Mouse (Mus musculus) liver (tissue): ENCODE results near the gene Dazap1.

ENCODE experiments used
- DNase-seq: peaks from one replicate; pipeline ENCODE4 v3.0.0-alpha.2; 2020; ENCODE audit warnings: mixed read lengths

Dazap1 gene

GRCm38 (mm10) chr10:80273847-80274246, 12.6 kb downstream of the Dazap1 start:
- no peak for DNase-seq

- DNase-seq = no peak
These were observed 15.0 kb downstream of the Dazap1 start for GRCm38 (mm10) chr10:80276238-80276637.

DNA sequence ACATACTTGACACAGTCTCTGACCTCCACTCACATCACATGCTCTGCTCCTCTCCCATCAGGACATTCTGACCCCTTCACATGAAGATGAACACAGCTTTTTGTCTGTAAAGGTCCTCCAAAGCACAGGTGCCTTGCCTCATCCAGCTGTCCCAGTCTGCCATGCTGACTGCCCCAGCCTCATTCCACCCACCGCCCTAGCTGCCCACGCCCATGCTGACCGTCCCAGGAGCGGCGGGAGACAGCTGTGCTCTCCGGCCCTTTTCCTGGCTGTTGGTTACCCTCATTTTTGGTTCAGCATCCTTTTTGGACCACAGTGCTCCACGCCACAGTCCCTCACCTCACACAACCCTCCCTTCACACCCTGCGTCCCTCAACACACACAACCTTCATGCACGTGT, 17.1 kb downstream of the Dazap1 start:
- DNase-seq = no peak

GRCm38 (mm10) chr10:80279273-80279672, 18.0 kb downstream of the Dazap1 start:
- DNase-seq = no peak

DNA sequence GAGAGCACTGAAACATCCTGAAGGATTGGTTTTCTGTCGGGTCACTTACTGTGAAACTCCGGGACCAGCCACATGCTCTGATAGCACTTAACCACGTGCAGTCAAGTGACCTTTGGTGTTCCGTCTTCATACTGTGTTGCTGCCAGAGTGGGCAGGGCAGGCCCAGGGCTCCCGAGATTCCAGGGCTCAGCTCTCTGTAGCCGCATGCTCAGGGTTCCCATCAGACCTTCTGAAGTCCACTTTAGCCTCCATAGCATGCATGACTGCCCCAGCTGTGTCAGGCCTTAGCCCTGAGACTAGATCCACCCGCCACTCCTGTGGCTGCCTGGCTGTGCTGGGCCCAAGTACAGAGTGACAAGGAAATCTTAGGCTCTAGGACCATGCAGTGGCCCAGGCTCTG, 20.0 kb downstream of the Dazap1 start:
- DNase-seq = no peak

DNA sequence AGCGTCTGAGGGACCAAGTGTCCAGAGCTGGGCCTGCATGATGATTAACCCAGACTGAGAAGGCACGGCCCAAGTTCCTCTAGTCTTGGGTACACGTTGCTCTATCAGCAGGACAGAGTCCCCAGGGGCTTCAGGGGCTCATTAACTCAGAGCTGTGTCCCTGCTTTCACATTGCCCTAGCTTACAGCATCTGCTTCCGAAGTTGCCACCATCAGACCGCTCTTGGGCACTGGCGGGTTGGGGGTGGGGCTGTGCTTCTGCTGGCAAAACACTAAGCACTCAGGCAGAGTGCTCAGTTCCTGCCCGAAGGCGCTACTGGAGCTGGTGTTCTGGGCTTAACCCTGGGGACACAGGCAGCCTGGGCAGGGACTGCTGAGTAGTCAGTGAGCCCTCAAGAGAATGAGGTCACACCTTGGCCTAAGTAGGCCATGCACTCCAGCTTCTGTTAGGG, 20.7 kb downstream of the Dazap1 start:
- DNase-seq = no peak

DNA sequence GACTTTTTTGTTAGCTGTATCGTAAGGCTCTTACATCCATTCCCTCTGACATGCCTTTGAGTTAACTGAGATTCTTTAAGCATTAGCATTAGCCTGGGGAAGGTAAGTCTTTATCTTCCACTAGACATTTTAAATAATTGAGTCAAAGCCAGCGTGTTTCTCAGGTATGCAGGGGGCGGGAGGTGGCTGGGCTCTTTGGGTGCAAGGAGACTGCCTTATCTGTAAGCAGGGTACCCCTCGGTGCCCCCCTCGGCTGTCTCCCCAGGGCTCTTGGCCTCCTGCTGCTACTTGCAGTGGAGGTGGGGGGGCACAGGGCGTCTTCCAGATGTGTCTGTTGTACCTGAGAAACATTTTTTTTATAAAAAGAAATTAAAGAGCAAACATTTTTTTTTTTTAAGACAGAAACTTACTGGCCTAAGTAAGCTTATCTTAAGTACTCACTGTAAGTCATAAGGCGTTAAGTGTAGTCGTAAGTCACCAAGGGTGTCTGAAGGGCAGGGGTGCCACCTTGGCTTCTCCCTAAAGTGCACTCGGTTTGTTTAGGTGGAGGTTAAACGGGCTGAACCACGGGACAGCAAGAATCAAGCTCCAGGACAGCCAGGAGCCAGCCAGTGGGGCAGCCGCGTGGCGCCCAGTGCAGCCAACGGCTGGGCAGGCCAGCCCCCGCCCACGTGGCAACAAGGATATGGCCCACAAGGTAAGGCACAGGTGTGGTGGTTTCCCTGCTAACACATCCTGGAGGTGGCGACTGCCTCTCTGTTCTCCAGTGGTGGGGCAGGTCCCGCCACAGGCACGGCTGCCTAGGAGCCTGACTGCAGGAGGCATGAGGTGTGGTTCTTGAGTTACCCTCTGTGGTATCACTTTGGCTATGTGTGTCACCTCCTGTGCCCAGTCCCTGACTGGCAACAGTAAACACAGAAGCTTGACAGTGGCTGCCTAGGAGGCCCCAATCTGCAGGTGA, 21.5 kb downstream of the Dazap1 start:
- no peak for DNase-seq

DNA sequence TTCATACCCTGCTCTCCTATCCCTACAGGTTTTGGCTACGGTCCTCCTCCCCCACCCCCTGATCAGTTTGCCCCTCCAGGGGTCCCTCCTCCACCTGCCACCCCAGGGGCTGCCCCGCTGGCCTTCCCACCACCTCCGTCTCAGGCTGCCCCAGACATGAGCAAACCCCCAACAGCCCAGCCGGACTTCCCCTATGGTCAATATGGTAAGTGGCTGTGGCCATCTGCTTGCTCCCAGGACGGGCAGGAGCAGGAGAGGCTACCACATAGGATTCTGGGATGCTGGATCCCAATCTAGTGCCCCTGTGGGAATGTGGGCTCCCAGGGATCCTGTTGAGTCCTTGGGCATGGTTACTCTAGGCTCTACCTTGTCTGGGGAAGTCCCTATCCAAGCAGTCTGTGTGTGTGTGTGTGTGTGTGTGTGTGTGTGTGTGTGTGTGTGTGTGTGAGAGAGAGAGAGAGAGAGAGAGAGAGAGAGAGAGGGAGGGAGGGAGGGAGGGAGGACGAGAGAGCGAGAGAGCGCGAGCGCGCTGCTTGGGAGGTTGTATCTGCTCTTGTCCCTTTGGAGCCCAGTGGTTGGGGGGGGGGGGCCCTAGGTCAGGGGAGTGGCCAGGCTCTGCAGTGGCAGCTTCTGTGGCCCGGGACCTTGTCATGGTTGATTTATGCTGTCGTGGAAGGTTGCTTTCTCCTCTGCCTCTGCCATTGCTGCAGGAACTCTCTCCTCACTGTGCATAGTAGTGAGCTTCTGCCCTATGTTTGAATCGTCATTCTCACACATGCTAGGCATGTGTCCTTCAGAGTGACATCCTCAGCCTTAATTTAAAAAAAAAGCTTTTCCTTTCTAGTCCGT, 24.2 kb downstream of the Dazap1 start:
- DNase-seq = no peak

DNA sequence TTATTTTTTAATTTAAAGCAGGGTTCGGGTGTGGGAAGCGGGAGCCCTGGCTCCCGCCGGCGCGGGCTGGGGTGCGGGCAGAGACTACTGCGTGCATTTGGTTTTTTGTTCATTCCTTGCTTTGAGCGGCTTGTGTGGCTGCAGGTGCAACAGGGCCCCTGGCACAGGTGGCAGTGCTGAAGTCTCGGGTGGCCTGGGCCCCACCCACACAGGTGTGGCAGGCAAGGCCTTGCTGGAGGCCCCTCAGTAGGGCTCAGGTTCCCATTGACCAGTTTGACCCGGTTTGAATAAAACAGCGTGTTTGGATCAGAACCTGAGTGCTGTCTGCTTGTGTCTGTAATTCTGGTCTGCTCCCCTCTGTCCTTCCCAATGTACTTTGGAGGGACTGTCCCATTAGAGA, 26.8 kb downstream of the Dazap1 start:
- no peak for DNase-seq

DNA sequence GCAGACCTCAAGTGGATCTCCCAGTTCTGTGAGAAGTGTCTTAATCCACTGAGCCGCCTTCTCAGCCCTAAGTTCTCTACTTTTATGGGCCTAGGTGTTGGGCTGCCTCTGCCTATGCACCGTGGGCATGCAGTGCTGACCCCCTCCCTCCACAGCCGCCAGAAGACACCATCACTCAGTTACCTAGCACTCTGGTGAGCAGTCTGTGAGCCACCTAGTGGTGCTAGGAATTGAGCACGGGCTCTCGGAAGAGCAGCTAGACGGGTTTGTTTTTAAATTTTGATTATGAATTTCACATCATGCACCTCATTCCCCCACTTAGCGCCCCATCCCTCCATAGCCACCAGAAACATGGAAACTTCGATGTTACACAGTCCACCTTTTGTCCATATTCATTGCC, 27.4 kb downstream of the Dazap1 start:
- no peak for DNase-seq

DNA sequence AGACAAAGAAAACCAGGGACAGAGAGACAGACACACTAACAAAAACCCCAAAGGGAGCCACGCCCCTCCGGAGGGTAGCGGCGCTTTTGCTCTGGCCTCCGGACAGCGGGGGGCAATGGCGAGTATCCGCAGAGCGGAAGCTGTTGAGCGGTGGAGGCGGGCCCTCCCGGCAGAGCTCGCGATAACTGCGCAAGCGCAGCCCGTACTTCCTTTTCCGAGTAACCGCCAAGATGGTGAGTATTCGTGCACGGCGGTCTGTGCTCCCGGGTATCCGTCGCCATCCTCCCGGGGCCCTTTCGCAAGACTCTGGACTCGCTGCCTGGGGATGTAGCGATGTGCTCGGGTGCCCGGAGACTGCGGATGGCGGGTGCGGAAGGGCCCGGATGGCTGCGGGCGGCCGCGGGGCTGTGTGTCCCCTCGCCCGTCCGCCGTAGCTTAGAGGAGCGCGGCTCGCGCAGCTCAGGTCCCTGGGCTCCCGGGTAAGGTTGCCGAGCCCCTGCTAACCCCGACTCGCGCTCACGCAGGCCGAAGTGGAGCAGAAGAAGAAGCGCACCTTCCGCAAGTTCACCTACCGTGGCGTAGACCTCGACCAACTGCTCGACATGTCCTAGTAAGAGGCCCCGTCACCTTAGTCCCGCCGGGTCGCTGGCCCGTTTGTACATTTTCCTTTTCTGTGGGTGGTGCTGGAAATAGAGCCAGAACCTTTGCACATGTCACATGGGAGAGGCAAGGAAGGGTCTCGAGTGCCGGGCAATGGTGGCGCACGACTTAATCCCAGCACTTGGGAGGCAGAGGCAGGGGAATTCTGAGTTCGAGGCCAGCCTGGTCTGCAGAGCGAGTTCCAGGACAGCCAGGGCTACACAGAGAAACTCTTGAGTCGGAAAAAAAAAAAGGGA, 31.2 kb downstream of the Dazap1 start, which contains the start of gene Rps15:
Gene Rps15 (plus strand): TSS at position 203 of the 896 bp plus-strand sequence.
- peak; percentile 97 for DNase-seq

GRCm38 (mm10) chr10:80293325-80293724, 32.0 kb downstream of the Dazap1 start:
- DNase-seq = no peak

GRCm38 (mm10) chr10:80294311-80294710, 33.0 kb downstream of the Dazap1 start:
- no peak for DNase-seq

DNA sequence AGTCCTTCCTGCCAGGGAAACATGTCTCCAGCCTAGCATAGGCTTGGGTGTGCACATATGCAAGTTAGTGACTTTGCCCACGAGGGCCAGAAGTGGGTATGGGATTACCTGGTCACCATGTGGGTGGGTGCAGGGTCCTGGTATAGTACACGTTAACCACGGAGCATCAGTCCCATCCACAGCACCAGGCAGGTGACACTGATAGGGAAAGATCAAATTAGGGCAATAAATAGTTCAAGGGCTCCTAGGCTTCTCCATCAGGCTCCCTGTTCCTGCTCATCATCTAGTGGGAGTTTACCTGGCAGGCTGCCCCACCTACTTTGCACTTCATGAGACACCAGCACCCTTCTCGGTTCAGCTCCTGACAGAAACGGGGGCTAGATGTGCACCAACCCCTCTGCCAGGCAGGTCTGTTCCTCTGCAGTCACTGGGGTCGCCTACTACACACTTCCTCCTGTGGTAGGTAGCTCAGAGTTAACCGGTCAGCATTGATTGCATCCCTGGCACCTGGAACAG, 33.6 kb downstream of the Dazap1 start:
- no peak for DNase-seq

DNA sequence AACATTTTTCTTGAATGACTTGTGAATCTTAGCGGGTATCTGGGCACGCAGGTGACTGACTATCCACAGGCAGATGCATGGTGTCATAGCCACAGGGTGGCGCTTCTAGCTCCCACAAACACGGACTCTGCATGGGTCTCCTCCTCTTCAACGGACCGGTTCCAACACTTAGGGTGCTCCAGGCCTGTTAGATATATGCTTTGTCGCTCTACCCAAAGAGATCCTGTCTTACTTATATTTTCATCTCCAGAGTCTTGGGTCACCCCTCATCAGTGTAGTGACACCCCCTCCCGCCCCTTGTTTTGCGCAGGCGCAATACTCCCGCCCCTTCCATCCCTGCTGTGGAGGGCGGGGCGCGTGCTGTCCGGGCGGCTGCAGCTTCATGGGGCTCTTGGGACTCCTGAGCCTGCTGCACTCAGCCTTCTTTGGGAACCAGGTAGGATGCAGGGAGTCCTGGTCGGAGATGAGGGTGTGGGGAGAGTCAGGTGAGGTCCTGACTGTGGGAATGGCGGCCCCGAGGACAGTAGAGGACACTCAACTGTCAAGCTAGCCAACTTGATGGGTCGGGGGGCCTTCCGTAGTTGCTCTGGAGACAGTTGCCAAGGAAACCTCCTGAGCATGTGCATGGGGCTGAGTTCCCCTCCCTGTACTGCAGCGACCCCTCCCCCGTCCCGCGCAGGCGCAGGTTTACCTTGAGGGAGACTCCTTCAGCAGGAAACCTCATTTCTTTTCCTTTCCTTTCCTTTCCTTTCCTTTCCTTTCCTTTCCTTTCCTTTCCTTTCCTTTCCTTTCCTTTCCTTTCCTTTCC, 34.5 kb downstream of the Dazap1 start, which contains the start of gene Apc2:
Gene Apc2 (plus strand): TSS at position 360 of the 808 bp plus-strand sequence.
- peak; percentile 75 for DNase-seq

DNA sequence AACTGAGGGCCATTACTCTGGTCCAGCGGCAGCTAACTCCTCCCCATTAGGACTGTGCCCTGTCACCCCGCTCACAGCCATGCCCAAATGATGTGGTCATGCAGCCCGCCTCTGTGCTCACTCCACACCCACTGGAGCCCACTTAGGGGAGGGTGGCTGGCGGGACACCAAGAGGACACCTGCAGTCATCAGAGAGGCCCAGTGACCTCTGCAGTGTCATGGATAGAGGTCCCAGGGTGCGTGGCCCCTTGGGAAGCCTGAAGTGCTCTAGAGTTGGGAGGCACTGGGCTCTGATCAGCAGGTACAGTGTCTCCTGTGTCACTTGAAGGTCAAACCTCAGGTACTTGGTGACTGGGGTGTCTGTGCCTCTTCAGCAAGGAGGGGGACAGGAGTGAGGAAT, 35.5 kb downstream of the Dazap1 start:
- DNase-seq = no peak

DNA sequence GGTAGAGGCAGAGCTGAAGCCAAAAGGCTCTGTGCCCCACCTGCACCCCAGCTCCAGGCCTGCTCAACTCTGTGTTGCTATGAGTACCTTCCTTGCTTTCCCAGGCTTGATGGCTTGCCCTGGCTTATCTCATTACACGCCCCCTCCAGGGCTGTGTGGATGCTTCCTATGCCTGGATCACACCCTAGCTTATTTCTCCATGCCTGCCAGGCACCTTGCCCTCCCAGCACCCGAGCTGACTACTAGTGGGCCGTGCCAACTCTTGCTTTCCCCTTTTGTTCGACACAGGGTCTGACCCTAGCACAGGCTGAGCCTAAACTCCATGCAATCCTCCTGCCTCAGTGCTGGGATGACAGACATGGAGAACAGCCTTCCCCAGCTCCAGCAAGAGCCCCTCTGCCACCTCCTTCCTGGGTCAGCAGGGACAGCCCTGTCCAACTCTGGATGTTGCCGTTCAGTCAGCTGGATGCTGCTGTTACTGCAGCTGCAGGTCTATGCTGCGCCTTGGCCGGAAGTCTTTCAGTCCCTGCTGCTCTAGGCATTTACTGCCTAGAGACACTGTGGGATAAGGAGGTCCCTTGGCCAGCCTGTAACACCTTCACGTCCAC, 36.3 kb downstream of the Dazap1 start:
- DNase-seq = no peak

- DNase-seq = no peak
These were observed 37.4 kb downstream of the Dazap1 start for GRCm38 (mm10) chr10:80298571-80299281.

DNA sequence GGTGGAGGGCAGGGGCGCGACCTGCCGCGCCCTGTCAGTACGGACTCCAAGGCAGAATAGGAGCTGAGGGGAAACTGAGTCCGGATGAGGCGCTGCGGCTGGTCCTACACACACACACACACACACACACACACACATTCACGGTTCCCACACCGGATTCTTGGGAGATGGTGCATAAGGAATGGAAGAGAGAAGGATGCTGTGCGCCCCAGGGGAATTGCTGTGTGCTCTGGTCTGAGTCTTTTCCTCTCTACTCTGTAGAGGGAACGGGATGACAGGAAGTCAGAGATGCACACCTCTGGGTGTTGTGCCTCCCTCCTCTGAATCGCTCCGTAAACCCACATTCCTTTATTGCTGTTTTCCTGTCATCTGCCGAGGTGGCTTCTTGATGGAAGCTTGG, 38.0 kb downstream of the Dazap1 start:
- DNase-seq = no peak

DNA sequence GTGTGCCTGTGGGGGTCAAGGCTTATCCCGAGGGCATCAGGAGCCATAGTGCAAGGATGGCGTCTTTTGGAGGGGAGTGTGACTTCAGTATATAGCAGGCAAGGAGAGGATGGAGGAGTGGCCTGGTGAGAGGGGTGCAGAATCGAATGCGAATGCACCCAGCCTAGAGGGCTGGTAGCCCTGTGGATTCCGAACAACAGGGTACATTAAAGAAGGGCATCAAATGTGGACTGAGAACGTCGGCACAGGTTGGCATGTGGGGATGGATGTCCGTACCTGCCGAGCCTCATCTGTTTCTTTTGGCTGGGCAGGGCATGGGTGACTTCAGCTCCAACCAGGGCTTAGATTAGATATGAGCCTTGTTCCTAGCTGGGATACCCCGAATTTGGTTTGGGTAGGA, 38.5 kb downstream of the Dazap1 start:
- no peak for DNase-seq
